Mouse (Mus musculus): ENCODE measurements around the gene Rab11fip5. TPM values are rescaled to one million over a fixed set of nuclear protein-coding genes. Genes with fewer than 3 reads are reported as not detected.
A peak's percentile ranks its signal among the peaks of the same experiment; 100 is the strongest.

Rab11fip5 gene
- polyA plus RNA-seq, 1 experiment from 2014 or later: 12.2 TPM

GRCm38 (mm10) chr6:85302326-85303055 is 71.9 kb downstream of the Rab11fip5 start:
- Histone ChIP-seq H3K27ac (peak overlapping the region; percentile 67), H3K36me3 (no peaks in the 10 kb centered on the region), H3K9me3 (no peaks in the 10 kb centered on the region), H3K4me1 (replicated peaks) (0 out of 2 replicates have a peak, but pooled peaks cover 10% of the 10 kb centered on the region), H3K27me3 (no peaks in the 10 kb centered on the region), H3K9ac (replicated peaks) (no peak overlapping the region), H3K4me3 (replicated peaks) (no peak overlapping the region), H3K4me2 (replicated peaks) (no peak overlapping the region)
- WGBS: 63% methylated on average over 3 of the region's 3 CpGs
- peak; percentile 67 for ATAC-seq

- Histone ChIP-seq H3K27me3 (no peaks in the 10 kb centered on the region), H3K4me1 (replicated peaks) (peaks cover 22% of the 10 kb centered on the region), H3K27ac (no peak overlapping the region), H3K9me3 (no peaks in the 10 kb centered on the region), H3K9ac (replicated peaks) (no peak overlapping the region), H3K4me2 (replicated peaks) (no peak overlapping the region), H3K36me3 (no peaks in the 10 kb centered on the region), H3K4me3 (replicated peaks) (no peak overlapping the region)
- 71% methylated on average over 7 of the region's 7 CpGs for WGBS
- ATAC-seq: no peak
Measured at GRCm38 (mm10) chr6:85295384-85296167, 78.9 kb downstream of the Rab11fip5 start.

GRCm38 (mm10) chr6:85294004-85294379 is 80.4 kb downstream of the Rab11fip5 start:
- Histone ChIP-seq H3K9ac (replicated peaks) (no peak overlapping the region), H3K36me3 (no peaks in the 10 kb centered on the region), H3K9me3 (no peaks in the 10 kb centered on the region), H3K4me1 (replicated peaks) (peaks cover 22% of the 10 kb centered on the region), H3K27me3 (no peaks in the 10 kb centered on the region), H3K27ac (peak overlapping the region; percentile 48; the same call in 1 of the 2 replicates), H3K4me3 (replicated peaks) (no peak overlapping the region), H3K4me2 (replicated peaks) (no peak overlapping the region)
- ATAC-seq: 0 out of 2 replicates have a peak, but pooled peaks have one; percentile 9
- 56% methylated on average over 5 of the region's 5 CpGs for WGBS

DNA sequence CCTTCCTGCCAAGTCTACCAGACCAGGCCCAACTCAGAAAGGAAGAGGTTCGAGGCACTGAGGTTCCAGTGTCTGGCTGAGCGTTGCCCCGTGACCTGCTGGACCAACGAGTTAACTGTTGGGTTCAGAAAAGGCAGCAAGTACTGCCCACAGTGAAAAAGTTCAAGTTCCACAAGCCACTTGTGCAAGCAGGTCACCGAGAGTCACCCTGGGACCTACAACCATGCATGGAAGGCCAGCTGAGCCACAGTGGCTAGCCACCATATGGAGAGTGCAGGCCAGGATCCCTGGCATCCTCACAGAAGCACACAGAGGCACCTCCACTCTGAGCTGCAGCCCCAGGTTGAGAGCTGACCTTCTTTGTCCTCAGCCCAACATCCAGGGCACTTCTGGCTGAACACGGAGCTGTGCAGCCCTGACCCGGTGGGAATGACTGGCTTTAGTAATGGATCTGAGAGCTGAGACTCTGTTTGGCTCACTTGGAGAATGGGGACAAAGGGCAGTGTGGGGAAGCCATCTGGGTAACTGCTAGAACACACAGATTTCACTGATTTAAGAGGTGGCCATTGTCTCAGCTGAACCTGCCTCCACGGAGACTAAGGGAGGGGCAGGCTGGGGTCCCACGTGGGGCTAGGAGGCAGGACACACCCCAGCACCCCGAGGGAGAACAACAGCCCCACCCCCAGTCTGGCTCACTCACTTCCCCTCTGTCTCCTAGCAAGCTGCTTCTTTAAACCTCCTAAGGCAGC is 81.0 kb downstream of the Rab11fip5 start:
- Histone ChIP-seq H3K4me1 (replicated peaks) (peaks cover 22% of the 10 kb centered on the region), H3K4me2 (replicated peaks) (no peak overlapping the region), H3K27ac (peak overlapping the region; percentile 48), H3K9me3 (no peaks in the 10 kb centered on the region), H3K36me3 (no peaks in the 10 kb centered on the region), H3K4me3 (replicated peaks) (no peak overlapping the region), H3K9ac (replicated peaks) (no peak overlapping the region), H3K27me3 (no peaks in the 10 kb centered on the region)
- ATAC-seq: peak; percentile 43
- 49% methylated on average over 10 of the region's 10 CpGs for WGBS

DNA sequence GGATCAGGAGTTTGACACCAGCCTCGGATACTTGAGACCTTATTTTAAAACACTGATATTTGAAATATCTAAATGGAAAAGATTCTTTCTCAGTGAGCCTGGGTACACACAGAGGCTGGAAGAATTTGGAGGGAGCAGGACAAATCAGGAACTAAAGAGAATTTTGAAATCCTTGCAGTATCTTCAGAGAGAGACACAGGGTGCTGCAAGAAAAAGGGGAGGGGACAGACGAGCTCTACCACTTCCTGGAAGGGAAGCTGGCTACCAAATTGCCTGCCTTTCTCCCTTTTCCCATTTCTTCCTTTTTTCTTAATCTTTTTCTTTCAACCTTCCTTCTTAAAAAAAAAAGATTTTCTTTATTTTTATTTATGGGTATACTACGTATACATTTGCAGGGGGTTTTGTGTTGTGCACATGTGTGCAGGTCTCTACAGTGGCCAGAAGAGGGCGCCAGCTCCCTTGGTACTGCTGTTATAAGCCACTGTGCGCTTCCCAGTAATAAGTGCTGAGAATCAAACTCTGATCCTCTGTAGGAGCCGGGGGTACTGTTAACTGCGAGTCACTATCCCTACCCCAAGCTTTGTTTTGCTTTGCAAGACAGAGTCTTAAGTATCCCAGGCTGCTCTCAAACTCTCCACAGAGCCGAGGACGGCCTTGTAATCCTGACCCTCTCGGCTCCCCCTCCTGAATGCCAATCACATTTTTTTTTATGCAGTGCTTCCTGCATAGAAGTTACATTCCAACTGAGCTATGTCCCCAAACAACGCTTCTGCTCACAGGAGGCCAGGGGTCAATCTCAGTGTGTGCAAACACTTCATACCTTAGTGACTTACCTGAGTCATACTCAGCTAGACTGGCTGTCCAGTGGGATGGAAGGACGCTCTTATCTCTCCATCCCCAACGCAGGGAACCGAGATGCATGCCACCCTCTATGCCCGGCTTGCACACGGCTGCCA is 83.3 kb downstream of the Rab11fip5 start:
- H3K27ac ChIP-seq: no peak overlapping the region
- 91% methylated on average over 16 of the region's 16 CpGs for WGBS
- no peak overlapping the region for H3K4me3 ChIP-seq (replicated peaks)
- H3K9me3 ChIP-seq: no peaks in the 10 kb centered on the region
- H3K4me2 ChIP-seq (replicated peaks): no peak overlapping the region
- H3K9ac ChIP-seq (replicated peaks): no peak overlapping the region
- H3K36me3 ChIP-seq: no peaks in the 10 kb centered on the region
- no peak for ATAC-seq
- peaks cover 22% of the 10 kb centered on the region for H3K4me1 ChIP-seq (replicated peaks)
- H3K27me3 ChIP-seq: no peaks in the 10 kb centered on the region

DNA sequence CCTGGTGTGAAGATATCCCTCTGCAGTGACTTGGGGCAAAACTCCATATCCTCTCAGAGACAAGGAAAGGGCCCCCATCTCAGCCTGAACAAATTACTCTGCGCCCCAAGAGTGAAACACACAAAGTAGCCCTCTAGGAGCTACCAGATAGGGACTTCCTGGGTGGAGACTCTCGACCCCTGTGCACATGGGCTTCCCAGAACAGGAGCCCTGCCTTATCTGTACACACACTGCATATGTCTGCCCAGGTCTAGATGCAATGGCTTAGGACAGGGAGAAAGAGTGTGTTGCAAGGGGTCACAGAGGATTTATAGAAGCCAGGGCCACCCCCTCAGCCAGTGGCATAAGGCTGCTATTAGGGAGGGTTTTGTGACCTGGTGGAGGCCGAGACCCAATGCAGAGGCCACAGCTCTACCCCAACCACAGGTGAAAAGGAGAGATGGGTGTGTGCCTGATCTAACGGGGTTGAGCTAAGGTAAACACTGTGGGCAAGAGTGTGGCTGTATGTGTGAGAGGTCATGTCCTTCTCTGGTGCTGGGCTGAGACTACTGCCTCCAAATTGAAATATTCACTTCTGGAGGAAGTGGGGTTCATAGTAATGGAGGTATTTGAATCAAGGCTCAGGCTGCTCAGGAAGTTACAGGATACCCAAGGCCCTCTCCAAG is 86.1 kb downstream of the Rab11fip5 start:
- H3K4me3 ChIP-seq (replicated peaks): no peak overlapping the region
- peaks cover 3% of the 10 kb centered on the region for H3K4me1 ChIP-seq (replicated peaks)
- no peaks in the 10 kb centered on the region for H3K36me3 ChIP-seq
- H3K27me3 ChIP-seq: no peaks in the 10 kb centered on the region
- H3K27ac ChIP-seq: no peak overlapping the region
- H3K4me2 ChIP-seq (replicated peaks): no peak overlapping the region
- 86% methylated on average over 4 of the region's 4 CpGs for WGBS
- H3K9me3 ChIP-seq: no peaks in the 10 kb centered on the region
- H3K9ac ChIP-seq (replicated peaks): no peak overlapping the region
- no peak for ATAC-seq

GRCm38 (mm10) chr6:85286283-85287047 is 88.0 kb downstream of the Rab11fip5 start:
- Histone ChIP-seq H3K4me2 (replicated peaks) (no peak overlapping the region), H3K9ac (replicated peaks) (no peak overlapping the region), H3K9me3 (no peaks in the 10 kb centered on the region), H3K4me1 (replicated peaks) (no peaks in the 10 kb centered on the region), H3K4me3 (replicated peaks) (no peak overlapping the region), H3K27me3 (no peaks in the 10 kb centered on the region), H3K36me3 (no peaks in the 10 kb centered on the region), H3K27ac (no peak overlapping the region)
- no peak for ATAC-seq
- 85% methylated on average over 13 of the region's 13 CpGs for WGBS

Small RNAs within 50 kb of the gene (microRNA-seq; reads per million reads assigned to microRNA genes)
- not detected for gene Mir705

Other genes starting within 250 kb of the Rab11fip5 start
- gene Spr, start 236.9 kb downstream of the Rab11fip5 start, polyA plus RNA-seq (2015; fragmentation: Nextera tagmentation; extraction: Ambion mirVana): 19.4 and 22.2 TPM in 2 replicates
- 1.8 and 7.2 TPM in 2 replicates for gene Emx1, start 187.2 kb downstream of the Rab11fip5 start, polyA plus RNA-seq (2015; fragmentation: Nextera tagmentation; extraction: Ambion mirVana)
- gene Sfxn5, start 41.2 kb downstream of the Rab11fip5 start, polyA plus RNA-seq (2015; fragmentation: Nextera tagmentation; extraction: Ambion mirVana): 12.6 and 13.4 TPM in 2 replicates
- gene Noto, start 49.3 kb upstream of the Rab11fip5 start, polyA plus RNA-seq (2015; fragmentation: Nextera tagmentation; extraction: Ambion mirVana): not detected in 2 replicates
- 51.2 and 51.5 TPM in 2 replicates for gene Smyd5, start 57.4 kb upstream of the Rab11fip5 start, polyA plus RNA-seq (2015; fragmentation: Nextera tagmentation; extraction: Ambion mirVana)
- gene Cct7, start 76.9 kb upstream of the Rab11fip5 start, polyA plus RNA-seq (2015; fragmentation: Nextera tagmentation; extraction: Ambion mirVana): 630 and 636 TPM in 2 replicates
- 21.6 and 24.3 TPM in 2 replicates for gene Pradc1, start 77.3 kb upstream of the Rab11fip5 start, polyA plus RNA-seq (2015; fragmentation: Nextera tagmentation; extraction: Ambion mirVana)
- 4.7 and 5.0 TPM in 2 replicates for gene Fbxo41, start 128.4 kb upstream of the Rab11fip5 start, polyA plus RNA-seq (2015; fragmentation: Nextera tagmentation; extraction: Ambion mirVana)
- gene Egr4, start 139.0 kb upstream of the Rab11fip5 start, polyA plus RNA-seq (2015; fragmentation: Nextera tagmentation; extraction: Ambion mirVana): not detected in 2 replicates
- 6.5 and 7.3 TPM in 2 replicates for gene Alms1, start 212.9 kb upstream of the Rab11fip5 start, polyA plus RNA-seq (2015; fragmentation: Nextera tagmentation; extraction: Ambion mirVana)

Measured in midbrain, embryonic 13.5 days (tissue).